Mouse (Mus musculus) macrophage (primary cell): ENCODE measurements around the gene Plekho2. TPM values are rescaled to one million over a fixed set of nuclear protein-coding genes. Genes with fewer than 3 reads are reported as not detected.
A peak's percentile ranks its signal among the peaks of the same experiment; 100 is the strongest.

Experiments
- H3K27ac ChIP-seq: fragments of 350-480 bp; formaldehyde crosslinking; 2 replicates; pipeline ENCODE4 v1.9.0; 2021
- H3K36me3 ChIP-seq: fragments of 350-480 bp; formaldehyde crosslinking; 2 replicates; pipeline ENCODE4 v1.9.0; 2021; ENCODE audit errors: inconsistent target
- H3K4me3 ChIP-seq: fragments of 350-480 bp; formaldehyde crosslinking; 2 replicates; pipeline ENCODE4 v1.9.0; 2021; ENCODE audit errors: inconsistent target
- H3K79me2 ChIP-seq: fragments of 350-480 bp; formaldehyde crosslinking; 2 replicates; pipeline ENCODE4 v1.9.0; 2021; ENCODE audit errors: inconsistent target
- WGBS: methylation state at CpG from one replicate; pipeline ENCODE4 v1.1.7; 2026; ENCODE audit warnings: inconsistent platforms; ENCODE audit not compliant: missing documents; 5-methylcytosine and 5-hydroxymethylcytosine counted together
- polyA plus RNA-seq: library from polyadenylated mRNA; stranded (reverse); fragments of 250-400 nt; gene quantifications from 3 replicates; pipeline ENCODE4 v1.2.4, GENCODE M21; 2018; ENCODE audit warnings: inconsistent platforms

The Plekho2 gene
- polyA plus RNA-seq, 1 experiment from 2014 or later, result 316 TPM

DNA sequence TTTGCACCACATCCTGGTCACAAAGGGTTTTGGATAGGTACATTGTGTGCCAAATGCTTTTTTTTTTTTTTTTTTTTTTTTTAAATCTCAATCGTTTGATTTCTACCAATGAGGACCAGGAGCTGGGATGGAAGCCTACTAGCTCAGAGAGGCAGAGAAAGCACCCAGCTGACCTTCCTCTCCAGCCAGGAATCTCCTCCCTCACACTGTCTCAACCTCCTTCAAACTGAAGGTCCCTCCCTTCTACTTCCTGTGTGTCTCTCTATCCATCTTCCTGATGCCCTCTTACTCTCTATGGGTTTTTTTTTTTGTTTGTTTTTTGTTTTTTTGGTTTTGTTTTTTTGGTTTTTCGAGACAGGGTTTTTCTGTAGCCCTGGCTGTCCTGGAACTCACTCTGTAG lies 21.1 kb upstream of the Plekho2 start:
- Histone ChIP-seq H3K79me2 (no peaks in the 10 kb centered on the region), H3K36me3 (no peaks in the 10 kb centered on the region), H3K27ac (no peak overlapping the region), H3K4me3 (no peak overlapping the region)
- WGBS, result 52% methylated on average over 2 of the region's 2 CpGs

DNA sequence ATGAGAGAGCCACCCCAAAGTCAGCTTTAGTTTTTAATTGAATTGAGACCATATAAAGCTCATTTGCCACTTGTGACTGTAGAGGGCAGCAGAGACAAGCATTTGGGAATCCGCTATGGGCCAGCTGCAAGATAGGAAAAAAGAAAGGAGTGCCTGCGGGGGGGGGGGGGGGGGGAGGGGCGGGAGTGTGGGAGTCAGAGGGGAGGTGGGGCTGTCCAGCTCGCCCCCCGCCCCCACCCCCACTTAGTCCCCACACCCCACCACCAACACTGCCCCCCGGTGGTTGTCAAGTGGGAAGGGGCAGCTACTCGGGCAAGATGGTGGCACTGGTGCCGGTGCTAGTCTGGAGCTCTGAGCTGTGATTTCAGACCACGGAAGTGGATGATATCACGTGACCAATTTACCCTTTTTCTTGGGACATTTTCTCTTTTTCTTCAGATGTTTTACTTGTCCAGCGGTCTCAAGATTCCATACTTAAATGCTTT lies 19.0 kb upstream of the Plekho2 start:
- Histone ChIP-seq H3K4me3 (no peak overlapping the region), H3K36me3 (no peaks in the 10 kb centered on the region), H3K27ac (no peak overlapping the region), H3K79me2 (no peaks in the 10 kb centered on the region)
- 37% methylated on average over 6 of the region's 11 CpGs for WGBS

DNA sequence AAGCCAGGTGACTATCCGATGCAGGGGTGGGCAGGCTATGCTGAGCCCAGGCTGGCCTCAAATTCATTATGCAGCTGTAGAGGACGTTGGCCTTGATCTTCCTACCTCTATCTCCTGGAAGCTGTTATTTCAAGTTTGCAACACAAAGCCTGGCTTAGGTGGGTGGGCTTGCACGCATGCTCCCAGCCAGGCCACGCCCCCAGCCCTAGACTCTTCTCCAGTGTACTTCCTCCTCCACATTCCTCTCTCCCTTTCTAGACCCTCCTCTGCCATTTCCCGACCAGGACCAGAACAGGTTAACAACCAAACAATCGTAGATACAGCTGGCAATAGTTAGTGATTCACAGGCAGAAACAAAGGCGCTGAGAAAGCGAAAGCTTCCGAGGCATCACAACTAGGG lies 13.8 kb upstream of the Plekho2 start:
- Histone ChIP-seq H3K4me3 (no peak overlapping the region), H3K79me2 (no peaks in the 10 kb centered on the region; the same call in 1 of the 2 replicates), H3K36me3 (no peaks in the 10 kb centered on the region), H3K27ac (no peak overlapping the region)
- WGBS, result 99% methylated on average over 9 of the region's 9 CpGs

DNA sequence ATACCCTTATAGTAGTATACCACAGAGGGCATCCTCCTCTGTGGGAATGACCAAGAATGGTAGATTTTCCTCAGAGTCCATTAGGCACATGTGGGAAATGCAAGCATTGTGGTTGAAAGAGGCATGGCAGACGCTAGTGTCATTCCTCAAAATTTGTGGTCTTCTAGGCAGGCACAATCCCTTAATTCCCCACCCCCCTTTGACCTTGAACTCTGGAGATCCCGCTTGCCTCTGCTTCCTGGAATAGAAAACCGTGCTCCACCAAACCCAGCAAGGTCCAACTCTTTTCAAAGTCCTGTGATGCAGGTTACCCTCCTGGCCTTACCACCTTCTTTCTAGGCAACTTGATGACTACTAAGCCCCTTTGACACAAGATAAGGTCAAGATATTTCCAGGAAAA lies 12.9 kb upstream of the Plekho2 start:
- Histone ChIP-seq H3K4me3 (no peak overlapping the region), H3K27ac (no peak overlapping the region), H3K79me2 (no peaks in the 10 kb centered on the region; the same call in 1 of the 2 replicates), H3K36me3 (no peaks in the 10 kb centered on the region)
- 96% methylated on average over 3 of the region's 3 CpGs for WGBS

DNA sequence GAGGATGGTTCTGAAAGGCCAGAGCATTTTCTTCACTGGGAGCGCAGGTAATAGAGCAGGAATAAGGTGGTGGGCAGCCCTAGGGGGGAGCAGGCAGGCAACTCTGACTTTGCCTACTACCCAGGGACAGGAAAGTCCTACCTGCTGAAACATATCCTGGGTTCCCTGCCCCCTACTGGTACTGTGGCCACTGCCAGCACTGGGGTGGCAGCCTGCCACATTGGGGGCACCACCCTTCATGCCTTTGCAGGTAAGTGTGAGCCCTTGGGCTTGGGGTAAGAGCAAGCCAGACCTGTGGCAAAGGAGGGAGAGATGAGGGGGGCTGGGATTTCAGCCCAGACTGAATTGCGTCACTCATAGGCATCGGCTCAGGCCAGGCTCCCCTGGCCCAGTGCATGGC lies 9.3 kb upstream of the Plekho2 start:
- 68% methylated on average over 3 of the region's 3 CpGs for WGBS
- no peaks in the 10 kb centered on the region; the same call in 1 of the 2 replicates for H3K79me2 ChIP-seq
- H3K4me3 ChIP-seq, result no peak overlapping the region
- no peak overlapping the region for H3K27ac ChIP-seq
- H3K36me3 ChIP-seq, result no peaks in the 10 kb centered on the region

DNA sequence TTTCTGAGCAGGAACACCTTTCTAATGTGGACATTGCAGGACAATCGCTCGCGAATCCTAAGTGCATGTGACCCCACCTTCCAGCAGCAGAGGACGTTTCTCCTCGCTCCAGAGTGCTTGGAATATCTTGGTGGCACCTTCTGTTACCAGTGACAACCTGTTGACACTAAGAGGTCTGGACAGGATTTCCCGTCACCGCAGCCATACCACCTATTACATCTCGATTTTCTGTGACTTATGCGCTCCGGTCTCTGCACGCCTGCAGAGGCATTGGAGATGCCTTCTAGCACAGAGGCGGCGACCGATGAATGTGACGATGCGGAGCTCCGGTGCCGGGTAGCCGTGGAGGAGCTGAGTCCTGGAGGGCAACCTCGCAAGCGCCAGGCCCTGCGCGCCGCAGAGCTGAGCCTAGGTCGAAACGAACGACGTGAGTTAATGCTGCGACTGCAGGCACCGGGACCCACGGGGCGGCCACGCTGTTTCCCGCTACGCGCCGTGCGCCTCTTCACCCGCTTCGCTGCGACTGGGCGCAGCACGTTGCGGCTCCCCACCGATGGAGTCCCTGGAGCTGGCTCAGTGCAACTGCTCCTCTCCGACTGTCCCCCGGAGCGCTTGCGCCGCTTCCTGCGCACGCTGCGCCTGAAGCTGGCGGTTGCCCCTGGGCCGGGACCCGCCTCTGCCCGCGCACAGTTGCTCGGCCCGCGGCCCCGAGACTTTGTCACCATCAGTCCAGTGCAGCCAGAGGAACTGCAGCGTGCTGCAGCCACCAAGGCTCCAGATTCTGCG lies 7.9 kb upstream of the Plekho2 start:
- Histone ChIP-seq H3K79me2 (no peaks in the 10 kb centered on the region; the same call in 1 of the 2 replicates), H3K27ac (peak overlapping the region; percentile 43), H3K4me3 (peak overlapping the region; percentile 73), H3K36me3 (no peaks in the 10 kb centered on the region)
- WGBS, result under 1% methylated on average over 59 of the region's 64 CpGs

DNA sequence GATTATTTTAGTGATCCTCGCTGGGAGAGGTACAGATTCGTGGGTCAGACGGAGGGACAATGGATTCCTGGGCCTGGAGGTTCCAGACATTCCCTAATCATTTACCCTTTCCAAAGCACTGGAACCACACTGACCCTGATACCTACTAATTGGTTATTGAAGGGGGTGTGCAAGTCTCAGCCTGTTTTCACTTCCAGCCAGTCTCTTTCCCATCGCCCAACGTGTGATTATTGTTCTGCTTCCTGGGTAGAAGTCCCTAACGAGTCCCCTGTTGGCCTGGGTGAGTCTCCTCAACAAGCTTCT lies 7.4 kb upstream of the Plekho2 start:
- 2% methylated on average over 6 of the region's 6 CpGs for WGBS
- peak overlapping the region; percentile 43 for H3K27ac ChIP-seq

DNA sequence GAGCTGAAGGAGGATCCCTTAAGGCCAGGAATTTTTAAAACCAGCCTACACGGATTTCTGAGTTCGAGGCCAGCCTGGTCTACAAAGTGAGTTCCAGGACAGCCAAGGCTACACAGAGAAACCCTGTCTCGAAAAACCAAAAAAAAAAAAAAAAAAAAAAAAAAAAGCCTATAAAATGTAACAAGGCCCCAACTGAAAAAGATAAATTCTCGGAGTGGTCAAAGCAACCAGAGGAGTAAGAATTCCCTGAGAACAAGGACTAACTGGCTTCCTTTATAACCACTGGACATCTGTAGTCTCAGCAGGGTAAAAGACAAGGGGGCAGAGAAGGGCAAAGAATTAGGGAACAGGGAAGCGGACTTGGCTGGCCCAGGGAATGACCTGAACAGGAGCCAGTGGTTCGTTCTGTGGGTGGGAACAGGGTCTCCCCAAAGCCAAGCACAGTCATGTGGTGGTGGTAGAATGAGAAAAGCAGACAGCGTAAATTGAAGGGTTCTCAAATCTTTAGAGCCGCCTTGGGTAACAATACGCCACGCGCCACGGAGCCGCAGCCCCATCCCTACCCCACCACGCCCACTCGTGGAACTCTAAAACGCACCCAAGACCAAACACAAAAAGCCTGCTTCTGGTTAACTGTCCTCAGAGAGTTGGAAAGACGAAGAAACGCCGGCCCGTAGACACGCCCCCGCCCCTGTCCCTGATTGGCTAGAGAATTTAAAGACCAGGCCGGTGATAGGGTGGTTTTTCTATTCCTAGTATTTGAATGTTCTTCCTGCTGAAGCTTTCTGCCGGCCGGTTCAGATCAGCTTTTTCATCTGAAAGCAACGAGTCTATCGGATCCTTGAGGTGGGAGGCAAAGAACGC lies 6.8 kb upstream of the Plekho2 start, which contains the start of gene Pif1:
Gene Pif1, plus strand, starts transcription at position 755 of the 864 bp plus-strand sequence.
- Histone ChIP-seq H3K27ac (peak within 1 kb of the TSS; percentile 43), H3K36me3 (no peaks in the 10 kb centered on the region), H3K79me2 (no peaks in the 10 kb centered on the region; the same call in 1 of the 2 replicates), H3K4me3 (peak within 1 kb of the TSS; percentile 73)
- 15% methylated on average over 27 of the region's 28 CpGs for WGBS

More for the DNA sequence above, 7.4 kb upstream of the Plekho2 start:
- Histone ChIP-seq H3K4me3 (peak overlapping the region; percentile 73), H3K79me2 (no peaks in the 10 kb centered on the region; the same call in 1 of the 2 replicates), H3K36me3 (no peaks in the 10 kb centered on the region)

DNA sequence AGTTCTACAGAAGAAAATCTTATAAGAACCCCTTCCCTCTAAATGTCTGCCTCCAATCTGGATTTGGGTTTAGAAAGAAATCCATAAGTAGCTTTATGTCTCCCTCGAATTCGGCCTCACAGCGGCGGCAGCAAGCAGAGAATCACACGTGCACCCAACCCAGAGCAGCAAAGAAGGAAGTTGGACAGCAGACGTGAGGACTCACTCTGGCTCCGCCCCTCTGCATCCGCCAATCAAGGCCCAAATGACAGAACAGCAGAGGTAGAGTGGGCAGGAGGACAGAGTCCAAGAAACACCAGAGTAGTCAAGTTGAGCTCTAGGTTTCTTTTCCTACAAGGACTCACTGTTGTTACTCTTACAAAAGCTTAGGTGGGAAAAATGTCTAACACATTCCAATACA lies 3.2 kb upstream of the Plekho2 start:
- peaks cover 18% of the 10 kb centered on the region for H3K79me2 ChIP-seq
- WGBS, result 3% methylated on average over 8 of the region's 8 CpGs
- H3K4me3 ChIP-seq, result no peak overlapping the region
- H3K27ac ChIP-seq, result peak overlapping the region; percentile 54
- no peaks in the 10 kb centered on the region for H3K36me3 ChIP-seq

DNA sequence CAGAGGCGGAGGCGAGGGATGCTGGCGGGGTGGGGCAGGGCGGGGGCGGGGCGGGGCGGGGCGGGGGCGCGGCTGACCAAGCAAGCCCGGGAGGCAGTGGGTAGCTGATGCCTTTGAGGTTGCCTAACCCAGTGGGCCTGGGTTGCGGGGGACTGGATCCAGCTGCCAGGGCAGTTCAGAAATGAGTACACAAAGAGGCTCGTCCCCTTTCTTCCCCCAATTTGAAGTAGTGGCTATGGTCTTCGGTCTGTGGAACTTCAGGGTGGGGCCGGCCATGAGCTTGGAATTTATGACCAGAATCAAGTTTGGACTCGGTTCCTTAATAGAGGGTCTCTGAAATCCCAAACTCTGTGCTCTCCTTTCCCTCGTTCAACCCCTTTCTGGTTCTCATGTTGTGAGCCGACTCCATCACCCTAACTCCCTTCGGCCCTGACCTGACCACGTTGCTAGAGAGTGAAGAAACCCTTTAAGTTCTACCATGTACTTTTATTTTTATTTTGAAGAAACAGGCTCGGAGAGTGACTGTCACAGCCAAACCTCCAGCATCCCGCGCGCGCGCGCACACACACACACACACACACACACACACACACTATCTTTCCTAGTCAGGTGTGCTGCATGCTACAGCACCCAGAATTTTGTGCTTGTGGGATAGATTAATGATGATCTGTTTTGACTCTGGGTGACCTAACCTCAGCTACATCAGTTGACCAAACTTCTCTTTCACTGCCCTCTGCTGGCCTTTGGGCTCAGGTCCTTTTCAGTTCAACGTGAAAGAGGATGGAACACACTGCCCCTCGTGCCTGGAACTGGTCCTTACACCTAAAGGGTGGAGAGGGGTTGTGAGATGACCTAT lies 789 bp upstream of the Plekho2 start:
- WGBS, result 2% methylated on average over 23 of the region's 29 CpGs

DNA sequence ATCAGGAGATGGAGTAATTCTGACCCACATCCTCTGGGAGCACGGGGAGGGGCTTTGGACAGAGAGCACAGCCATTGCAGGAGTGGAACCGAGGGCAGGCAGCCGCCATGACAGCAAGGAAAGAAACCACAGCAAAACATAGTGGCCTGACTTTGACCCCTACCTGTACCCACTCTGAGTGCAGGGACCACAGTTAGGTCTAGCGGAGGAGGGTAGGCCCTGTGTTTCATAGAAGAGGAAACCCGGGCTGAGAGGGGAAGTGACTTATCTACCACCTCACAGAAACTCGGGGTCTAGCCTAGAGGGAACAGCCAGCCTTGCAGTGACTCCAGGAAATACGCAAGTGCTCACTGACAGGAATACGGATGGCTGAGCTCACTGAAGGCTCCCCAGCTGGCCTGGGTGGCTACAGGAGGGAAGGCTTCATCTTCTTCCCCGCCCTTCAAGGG lies 1.0 kb downstream of the Plekho2 start:
- H3K79me2 ChIP-seq, result peaks cover 60% of the 10 kb centered on the region
- H3K4me3 ChIP-seq, result peak overlapping the region; percentile 99
- WGBS, result under 1% methylated on average over 9 of the region's 9 CpGs
- H3K27ac ChIP-seq, result peak overlapping the region; percentile 94
- peaks cover 9% of the 10 kb centered on the region; the same call in 1 of the 2 replicates for H3K36me3 ChIP-seq

More for the DNA sequence above, 789 bp upstream of the Plekho2 start:
- Histone ChIP-seq H3K27ac (peak overlapping the region; percentile 78), H3K79me2 (peaks cover 42% of the 10 kb centered on the region), H3K4me3 (peak overlapping the region; percentile 28), H3K36me3 (no peaks in the 10 kb centered on the region)

DNA sequence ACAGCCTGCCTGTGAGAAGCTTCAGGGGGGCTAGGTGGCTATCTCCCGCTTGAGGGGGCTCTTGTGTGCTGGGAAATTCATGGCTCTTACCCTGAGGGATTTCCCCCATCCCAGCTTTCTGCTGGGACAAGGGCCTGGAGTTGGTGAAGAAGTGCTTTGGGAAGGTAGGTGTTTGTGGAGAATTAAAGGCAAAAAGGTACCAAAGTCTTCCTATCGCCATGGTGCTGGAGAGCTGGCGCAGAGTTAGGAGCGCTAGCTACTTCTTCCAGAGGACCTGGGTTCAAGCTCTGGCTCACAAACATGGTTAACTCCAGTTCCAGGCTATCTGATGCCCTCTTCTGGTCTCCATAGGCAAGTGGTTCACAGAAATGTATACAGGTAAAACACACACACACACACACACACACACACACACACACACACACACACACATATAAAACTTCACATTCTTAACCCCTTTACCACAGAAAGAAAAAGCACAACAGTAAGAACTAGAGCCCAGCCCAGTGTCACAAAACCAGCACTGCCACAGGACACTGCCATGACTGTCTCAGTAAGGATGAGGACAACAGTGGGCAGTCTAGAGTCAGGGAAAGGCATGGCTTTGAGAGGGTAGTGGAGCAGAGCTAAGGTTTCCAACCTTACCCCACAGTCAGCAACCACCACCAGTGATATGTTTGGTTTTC lies 2.2 kb downstream of the Plekho2 start:
- Histone ChIP-seq H3K4me3 (peak overlapping the region; percentile 99), H3K36me3 (peaks cover 20% of the 10 kb centered on the region)
- WGBS, result 77% methylated on average over 4 of the region's 4 CpGs

DNA sequence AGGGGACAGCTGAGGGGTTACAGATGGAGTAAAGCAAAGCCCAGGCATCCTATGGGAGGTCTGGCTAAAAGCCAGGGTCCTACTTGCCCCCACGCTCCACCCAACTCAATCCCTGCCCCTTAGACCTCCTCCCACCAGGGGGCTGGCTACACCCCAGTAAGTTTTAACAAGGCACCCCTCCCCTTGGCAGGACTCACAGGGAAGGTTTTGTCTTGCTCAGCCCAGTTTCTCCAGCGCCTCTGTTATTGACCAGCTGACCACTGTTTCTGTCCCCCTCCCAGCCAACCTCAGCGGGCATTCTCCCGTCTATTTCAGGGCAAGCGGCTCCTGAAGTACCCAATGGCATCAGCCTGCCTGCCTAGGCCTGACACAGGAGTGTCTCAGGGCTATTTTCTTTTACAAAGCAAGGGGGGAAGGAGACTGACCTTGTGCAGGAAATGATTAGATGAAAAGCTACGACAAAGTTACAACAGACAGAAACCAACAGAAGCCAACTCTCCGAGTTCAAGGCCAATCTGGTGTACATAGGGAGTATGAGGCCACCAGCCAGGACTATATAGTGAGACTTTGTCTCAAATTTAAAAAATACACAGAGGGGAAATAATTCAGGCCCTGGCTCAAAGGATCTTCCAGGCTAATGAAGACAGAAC lies 2.9 kb downstream of the Plekho2 start:
- Histone ChIP-seq H3K79me2 (peaks cover 78% of the 10 kb centered on the region), H3K27ac (peak overlapping the region; percentile 94), H3K4me3 (peak overlapping the region; percentile 99), H3K36me3 (peaks cover 27% of the 10 kb centered on the region)
- 48% methylated on average over 7 of the region's 7 CpGs for WGBS

More for the DNA sequence above, 2.2 kb downstream of the Plekho2 start:
- H3K79me2 ChIP-seq, result peaks cover 72% of the 10 kb centered on the region
- peak overlapping the region; percentile 94 for H3K27ac ChIP-seq
